Mouse (Mus musculus) stomach, embryonic 16.5 days (tissue): ENCODE measurements around the gene Tssk4. TPM values are rescaled to one million over a fixed set of nuclear protein-coding genes. Genes with fewer than 3 reads are reported as not detected.

Experiments used
- ATAC-seq: fragments of 200-750 bp; cut with Nextera tagmentation; 2 replicates; pipeline ENCODE4 v1.8.0; 2017; ENCODE audit warnings: moderate number of reproducible peaks, moderate TSS enrichment; ENCODE audit not compliant: insufficient read depth, low FRiP score
- H3K27ac ChIP-seq: fragments of 300-500 bp; sonication (generic); 2 replicates; pipeline ENCODE4 v1.5.1; 2014; ENCODE audit warnings: low read length
- H3K27me3 ChIP-seq: fragments of 300-500 bp; sonication (generic); 2 replicates; pipeline ENCODE4 v1.6.1; 2014; ENCODE audit warnings: low read length, control low read depth, mixed read lengths; ENCODE audit not compliant: control insufficient read depth, insufficient read depth
- H3K36me3 ChIP-seq: fragments of 300-500 bp; sonication (generic); 2 replicates; pipeline ENCODE4 v1.6.1; 2014; ENCODE audit warnings: low read length; ENCODE audit not compliant: control insufficient read depth, insufficient read depth
- H3K4me1 ChIP-seq: fragments of 300-500 bp; sonication (generic); 2 replicates; pipeline ENCODE4 v1.6.1; 2014; ENCODE audit warnings: low read length, control low read depth, mixed read lengths; ENCODE audit not compliant: control insufficient read depth, insufficient read depth
- H3K4me2 ChIP-seq: fragments of 300-500 bp; sonication (generic); 2 replicates; pipeline ENCODE4 v1.6.1; 2014; ENCODE audit warnings: low read depth, low read length, mixed read lengths
- H3K4me3 ChIP-seq: fragments of 300-500 bp; sonication (generic); replicated peaks from 2 replicates; pipeline ENCODE4 v1.5.1; 2014; ENCODE audit warnings: mild to moderate bottlenecking, low read length
- H3K9ac ChIP-seq: fragments of 300-500 bp; sonication (generic); 2 replicates; pipeline ENCODE4 v1.6.1; 2014; ENCODE audit warnings: low read length
- H3K9me3 ChIP-seq: fragments of 300-500 bp; sonication (generic); replicated peaks from 2 replicates; pipeline ENCODE4 v1.6.1; 2016; ENCODE audit warnings: low read length, control low read depth; ENCODE audit not compliant: control insufficient read depth
- WGBS: fragments of 180-500 bp; shearing (Covaris S2); extraction: QIAGEN DNeasy Blood & Tissue Kit; methylation state at CpG from one replicate; pipeline ENCODE4 v1.1.7; 2014; 5-methylcytosine and 5-hydroxymethylcytosine counted together
- polyA plus RNA-seq: library from polyadenylated mRNA; unstranded; fragments of >200 nt; fragmentation: Nextera tagmentation; extraction: Ambion mirVana; gene quantifications from 2 replicates; pipeline ENCODE4 v1.2.1, GENCODE M21; 2015

Gene Tssk4
- polyA plus RNA-seq, 1 experiment from 2014 or later = 0.50 TPM

GRCm38 (mm10) chr14:55637795-55638194 is 12.2 kb upstream of the Tssk4 start, which contains the start of gene Gm49378:
Gene Gm49378, minus strand, starts transcription at chr14:55637895.
- no peak for ATAC-seq
- Histone ChIP-seq H3K4me2 (no peak within 1 kb of the TSS), H3K4me1 (peaks cover 21% of the 10 kb centered on the region), H3K9ac (no peak within 1 kb of the TSS), H3K4me3 (no peak within 1 kb of the TSS), H3K9me3 (no peaks in the 10 kb centered on the region), H3K27me3 (no peaks in the 10 kb centered on the region), H3K36me3 (peaks cover 29% of the 10 kb centered on the region), H3K27ac (no peak within 1 kb of the TSS)
- 95% methylated on average over 9 of the region's 9 CpGs for WGBS

- Histone ChIP-seq H3K36me3 (peaks cover 24% of the 10 kb centered on the region), H3K4me1 (peaks cover 22% of the 10 kb centered on the region), H3K9me3 (no peaks in the 10 kb centered on the region), H3K9ac (no peak overlapping the region), H3K4me3 (no peak overlapping the region), H3K27me3 (no peaks in the 10 kb centered on the region), H3K4me2 (no peak overlapping the region), H3K27ac (no peak overlapping the region)
- ATAC-seq = no peak
- WGBS = 97% methylated on average over 14 of the region's 14 CpGs
Observed at GRCm38 (mm10) chr14:55640816-55641215, 9.2 kb upstream of the Tssk4 start.

GRCm38 (mm10) chr14:55641291-55641690 is 8.7 kb upstream of the Tssk4 start:
- no peak overlapping the region for H3K4me3 ChIP-seq
- WGBS = 92% methylated on average over 13 of the region's 13 CpGs
- peaks cover 17% of the 10 kb centered on the region for H3K4me1 ChIP-seq
- no peaks in the 10 kb centered on the region for H3K27me3 ChIP-seq
- no peak overlapping the region for H3K27ac ChIP-seq
- ATAC-seq = no peak
- H3K36me3 ChIP-seq = peaks cover 22% of the 10 kb centered on the region
- no peaks in the 10 kb centered on the region for H3K9me3 ChIP-seq
- H3K4me2 ChIP-seq = no peak overlapping the region
- no peak overlapping the region for H3K9ac ChIP-seq

GRCm38 (mm10) chr14:55642679-55643059 is 7.3 kb upstream of the Tssk4 start:
- Histone ChIP-seq H3K27ac (peak overlapping the region; percentile 97), H3K36me3 (peaks cover 23% of the 10 kb centered on the region), H3K27me3 (no peaks in the 10 kb centered on the region), H3K9me3 (no peaks in the 10 kb centered on the region), H3K4me3 (peak overlapping the region; percentile 99), H3K9ac (peak overlapping the region; percentile 99), H3K4me2 (peak overlapping the region; percentile 96), H3K4me1 (peaks cover 16% of the 10 kb centered on the region)
- ATAC-seq = no peak
- 18% methylated on average over 8 of the region's 8 CpGs for WGBS

- Histone ChIP-seq H3K4me3 (peak within 1 kb of the TSS; percentile 99), H3K4me2 (peak within 1 kb of the TSS; percentile 96), H3K27me3 (no peaks in the 10 kb centered on the region), H3K36me3 (peaks cover 20% of the 10 kb centered on the region), H3K9me3 (no peaks in the 10 kb centered on the region), H3K27ac (peak within 1 kb of the TSS; percentile 97), H3K4me1 (peaks cover 16% of the 10 kb centered on the region), H3K9ac (peak within 1 kb of the TSS; percentile 99)
- WGBS = under 1% methylated on average over 89 of the region's 89 CpGs
- peak; percentile 91 for ATAC-seq
Observed at GRCm38 (mm10) chr14:55643060-55643907, 6.7 kb upstream of the Tssk4 start, which contains the start of gene Tm9sf1. Gene Tm9sf1, minus strand, starts transcription at chr14:55643806.

GRCm38 (mm10) chr14:55644261-55644888 is 5.6 kb upstream of the Tssk4 start:
- peak overlapping the region; percentile 96 for H3K4me2 ChIP-seq
- no peak for ATAC-seq
- H3K4me3 ChIP-seq = peak overlapping the region; percentile 99
- H3K36me3 ChIP-seq = peaks cover 20% of the 10 kb centered on the region
- H3K27me3 ChIP-seq = no peaks in the 10 kb centered on the region
- H3K4me1 ChIP-seq = peaks cover 16% of the 10 kb centered on the region
- no peaks in the 10 kb centered on the region for H3K9me3 ChIP-seq
- H3K9ac ChIP-seq = peak overlapping the region; percentile 99
- WGBS = 17% methylated on average over 17 of the region's 17 CpGs
- H3K27ac ChIP-seq = peak overlapping the region; percentile 97

- Histone ChIP-seq H3K4me3 (no peak overlapping the region), H3K9me3 (no peaks in the 10 kb centered on the region), H3K36me3 (peaks cover 2% of the 10 kb centered on the region; the same call in 1 of the 2 replicates), H3K4me2 (no peak overlapping the region), H3K4me1 (no peaks in the 10 kb centered on the region), H3K9ac (no peak overlapping the region), H3K27ac (no peak overlapping the region), H3K27me3 (no peaks in the 10 kb centered on the region)
- no peak for ATAC-seq
- WGBS = 82% methylated on average over 7 of the region's 7 CpGs
Observed at GRCm38 (mm10) chr14:55651528-55651927, 1.5 kb downstream of the Tssk4 start.

- no peaks in the 10 kb centered on the region for H3K27me3 ChIP-seq
- H3K4me2 ChIP-seq = no peak overlapping the region
- H3K4me3 ChIP-seq = no peak overlapping the region
- H3K9me3 ChIP-seq = no peaks in the 10 kb centered on the region
- 0 out of 2 replicates have a peak, but pooled peaks cover under 1% of the 10 kb centered on the region for H3K36me3 ChIP-seq
- 84% methylated on average over 3 of the region's 3 CpGs for WGBS
- no peak overlapping the region for H3K27ac ChIP-seq
- H3K9ac ChIP-seq = no peak overlapping the region
- ATAC-seq = no peak
- H3K4me1 ChIP-seq = peaks cover 7% of the 10 kb centered on the region; the same call in 1 of the 2 replicates
Observed at GRCm38 (mm10) chr14:55656935-55657334, 7.0 kb downstream of the Tssk4 start.

- H3K9ac ChIP-seq = no peak overlapping the region
- H3K4me2 ChIP-seq = no peak overlapping the region
- no peaks in the 10 kb centered on the region for H3K9me3 ChIP-seq
- 89% methylated on average over 5 of the region's 5 CpGs for WGBS
- H3K4me1 ChIP-seq = peaks cover 7% of the 10 kb centered on the region; the same call in 1 of the 2 replicates
- H3K36me3 ChIP-seq = peaks cover 5% of the 10 kb centered on the region
- no peak overlapping the region for H3K4me3 ChIP-seq
- H3K27ac ChIP-seq = no peak overlapping the region
- H3K27me3 ChIP-seq = no peaks in the 10 kb centered on the region
- no peak for ATAC-seq
Observed at GRCm38 (mm10) chr14:55658011-55658410, 8.0 kb downstream of the Tssk4 start.
